Mouse (Mus musculus): ENCODE results near the gene Ccnd1.
"Not testable (repeated sequence)": the region's sequence is repeated elsewhere in the genome, so short reads cannot be mapped to it uniquely, and the experiment has no call there.

The Ccnd1 gene

DNA sequence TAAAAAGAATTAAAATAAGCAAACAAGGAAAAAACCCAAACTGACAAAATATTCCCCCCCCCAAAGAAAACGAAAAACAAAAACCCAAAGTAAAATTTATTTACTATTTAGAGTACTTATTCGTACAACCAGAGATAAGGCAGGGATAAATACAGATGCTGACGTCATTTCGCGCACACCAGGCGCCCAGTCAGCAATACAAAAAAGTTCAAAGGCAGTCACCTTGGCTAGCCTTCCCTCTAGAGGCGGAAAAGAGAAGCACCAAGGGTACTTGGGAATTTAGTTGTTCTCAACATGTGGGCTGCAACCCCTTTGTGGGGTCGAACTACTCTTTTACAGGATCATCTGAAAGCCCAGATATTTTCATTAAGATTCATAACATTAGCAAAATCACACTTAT is 31.9 kb downstream of the Ccnd1 start:
- DNase-seq (ENCODE audit: low spot score in 2 of 2): no peak

DNA sequence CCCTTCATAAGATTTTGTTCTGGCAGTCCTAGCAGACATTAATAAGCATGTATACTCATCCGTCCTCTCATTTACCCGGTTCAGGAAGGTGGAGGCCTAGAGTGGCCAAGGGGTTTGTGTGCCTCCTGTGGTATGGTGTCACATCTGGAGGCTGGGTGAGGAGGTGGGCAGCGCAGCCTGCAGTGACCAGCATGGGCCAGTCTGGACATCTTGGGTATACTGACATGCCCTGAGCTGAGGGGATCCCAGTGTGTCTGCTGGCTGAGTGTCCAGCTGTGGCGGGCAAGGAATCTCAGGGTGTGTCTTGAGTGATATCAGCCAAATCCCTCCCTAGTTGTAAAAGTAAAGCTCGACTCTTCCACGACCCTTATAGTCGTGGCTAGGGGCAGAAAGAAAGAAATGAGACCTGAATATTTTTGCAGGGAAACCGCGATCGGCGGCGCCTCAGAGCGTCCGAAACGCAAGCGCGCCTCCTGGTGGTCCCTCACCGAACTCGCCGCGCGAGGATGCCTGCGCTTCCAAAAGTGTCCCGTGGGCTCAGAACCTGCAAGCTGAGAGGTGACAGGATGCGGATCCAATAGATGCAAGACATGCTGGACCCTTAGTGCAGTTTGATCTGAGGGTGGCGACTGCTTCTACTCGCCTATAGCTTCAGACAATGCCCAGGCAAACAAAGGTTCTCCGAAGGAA is 32.9 kb downstream of the Ccnd1 start:
- peak in 1 of 2 experiments; percentile 51 for DNase-seq (ENCODE audit: low spot score in 2 of 2)

DNA sequence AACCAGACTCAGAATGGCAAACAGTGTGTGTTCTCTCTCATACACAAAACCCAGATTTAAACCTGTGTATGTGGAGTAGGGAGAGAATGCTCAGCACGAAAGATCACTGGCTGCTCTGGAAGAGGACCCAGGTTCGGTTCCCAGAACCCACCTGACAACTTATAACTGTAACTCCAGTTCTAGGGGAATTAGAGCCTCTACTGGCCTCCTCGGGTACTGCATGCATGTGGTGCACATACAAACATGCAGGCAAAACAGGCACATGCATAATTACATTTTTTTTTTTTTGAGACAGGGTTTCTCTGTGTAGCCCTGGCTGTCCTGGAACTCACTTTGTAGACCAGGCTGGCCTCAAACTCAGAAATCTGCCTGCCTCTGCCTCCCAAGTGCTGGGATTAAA is 34.2 kb downstream of the Ccnd1 start:
- not testable (repeated sequence) for DNase-seq (ENCODE audit: low spot score in 2 of 2)

- DNase-seq (ENCODE audit: low spot score in 2 of 2): no peak
Observed at GRCm38 (mm10) chr7:144898506-144898905, 41.2 kb downstream of the Ccnd1 start.

DNA sequence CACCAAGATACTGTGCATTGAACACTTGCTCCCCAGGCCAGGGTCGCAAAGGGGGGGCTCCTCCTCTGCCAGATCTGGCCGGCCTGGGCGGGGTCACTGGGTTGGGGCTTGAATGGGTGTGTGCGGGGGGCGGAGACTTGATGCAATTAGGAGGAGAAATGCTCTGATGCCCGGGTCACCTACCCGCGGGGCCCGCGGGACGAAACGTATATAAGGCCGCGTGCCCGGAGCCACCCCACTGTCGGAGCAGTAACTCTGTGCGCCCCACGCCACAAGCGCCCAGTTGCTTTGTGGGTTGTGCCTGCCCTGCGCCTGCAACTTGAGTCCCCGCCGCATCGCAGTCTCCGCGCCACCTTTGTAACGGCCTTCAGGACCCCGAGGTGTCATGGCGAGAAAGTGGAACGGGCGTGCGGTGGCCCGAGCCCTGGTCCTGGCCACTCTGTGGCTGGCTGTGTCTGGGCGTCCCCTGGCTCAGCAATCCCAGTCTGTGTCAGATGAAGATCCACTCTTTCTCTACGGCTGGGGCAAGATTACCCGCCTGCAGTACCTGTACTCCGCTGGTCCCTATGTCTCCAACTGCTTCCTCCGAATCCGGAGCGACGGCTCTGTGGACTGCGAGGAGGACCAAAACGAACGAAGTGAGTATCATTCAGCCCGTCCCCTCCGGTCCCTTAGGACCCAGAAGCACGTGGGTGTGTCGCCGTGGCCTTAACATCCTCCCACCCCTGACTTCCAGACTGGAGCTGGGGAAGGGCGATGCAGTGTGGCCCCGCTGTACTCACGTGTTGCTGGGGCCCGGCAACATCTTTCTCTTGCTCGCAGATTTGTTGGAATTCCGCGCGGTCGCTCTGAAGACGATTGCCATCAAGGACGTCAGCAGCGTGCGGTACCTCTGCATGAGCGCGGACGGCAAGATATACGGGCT is 43.2 kb downstream of the Ccnd1 start, which contains the start of gene Fgf15:
Gene Fgf15 (plus strand): TSS at position 238 of the 925 bp plus-strand sequence.
- DNase-seq (ENCODE audit: low spot score in 2 of 2): no peak

- DNase-seq (ENCODE audit: low spot score in 2 of 2): peak in 1 of 2 experiments; percentile 33
Observed at GRCm38 (mm10) chr7:144895305-144896111, 44.2 kb downstream of the Ccnd1 start.

DNA sequence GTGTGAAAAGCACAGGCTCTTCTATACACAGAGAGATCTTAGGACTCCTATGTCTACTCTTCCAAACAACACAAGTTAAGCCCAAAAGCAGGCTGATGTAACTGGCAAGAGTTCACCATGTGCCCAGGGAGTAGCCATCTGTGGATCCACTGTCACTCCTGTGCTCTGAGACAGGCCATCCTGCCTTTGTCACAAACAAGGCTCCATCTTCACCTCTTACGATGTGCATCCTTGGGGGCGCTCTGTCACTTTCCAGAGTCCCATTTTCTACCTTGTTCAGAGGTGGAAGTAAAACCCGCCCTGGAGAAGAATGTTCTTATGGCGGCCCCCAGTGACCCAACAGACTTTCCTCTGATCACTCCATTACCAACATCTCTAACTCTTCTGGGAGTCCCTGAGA is 45.0 kb downstream of the Ccnd1 start:
- DNase-seq (ENCODE audit: low spot score in 2 of 2): no peak

DNA sequence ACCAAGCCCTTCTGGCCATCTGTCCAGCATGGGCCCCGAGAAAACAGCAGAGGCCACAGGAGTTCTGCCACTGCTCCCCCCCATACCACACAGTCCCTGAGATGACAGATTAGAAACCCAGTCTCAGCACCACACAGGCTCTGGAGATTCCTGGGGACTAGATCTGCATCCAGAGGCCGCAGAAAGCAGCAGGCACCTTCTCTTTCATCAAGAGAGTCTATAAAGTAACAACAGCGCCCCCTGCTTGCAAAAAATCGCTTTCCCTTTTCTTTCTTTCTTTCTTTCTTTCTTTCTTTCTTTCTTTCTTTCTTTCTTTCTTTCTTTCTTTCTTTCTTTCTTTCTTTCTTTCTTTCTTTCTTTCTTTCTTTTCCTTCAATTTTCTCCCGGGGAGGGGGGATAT is 45.5 kb downstream of the Ccnd1 start:
- DNase-seq (ENCODE audit: low spot score in 2 of 2): no peak

- DNase-seq (ENCODE audit: low spot score in 2 of 2): no peak
Observed at GRCm38 (mm10) chr7:144892322-144892721, 47.4 kb downstream of the Ccnd1 start.

DNA sequence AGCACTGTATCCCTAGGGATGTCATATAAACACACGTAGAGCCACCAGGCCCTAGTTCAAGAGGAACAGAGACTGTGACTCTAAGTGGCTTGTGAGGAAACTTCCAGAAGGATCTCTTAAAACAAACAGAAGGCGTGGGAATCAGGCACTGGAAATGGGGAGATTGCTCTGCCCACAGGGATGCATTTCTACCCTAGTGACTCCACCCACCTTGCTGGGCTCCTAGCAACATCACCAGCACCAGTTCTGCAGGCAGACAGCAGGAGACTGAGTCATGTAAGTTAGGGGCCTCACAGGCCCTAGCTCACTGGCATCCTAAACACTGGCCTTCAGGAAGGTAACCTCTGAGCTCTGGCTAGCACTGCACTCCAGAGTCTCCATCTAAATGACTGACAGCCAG is 47.9 kb downstream of the Ccnd1 start:
- DNase-seq (ENCODE audit: low spot score in 2 of 2): no peak

DNA sequence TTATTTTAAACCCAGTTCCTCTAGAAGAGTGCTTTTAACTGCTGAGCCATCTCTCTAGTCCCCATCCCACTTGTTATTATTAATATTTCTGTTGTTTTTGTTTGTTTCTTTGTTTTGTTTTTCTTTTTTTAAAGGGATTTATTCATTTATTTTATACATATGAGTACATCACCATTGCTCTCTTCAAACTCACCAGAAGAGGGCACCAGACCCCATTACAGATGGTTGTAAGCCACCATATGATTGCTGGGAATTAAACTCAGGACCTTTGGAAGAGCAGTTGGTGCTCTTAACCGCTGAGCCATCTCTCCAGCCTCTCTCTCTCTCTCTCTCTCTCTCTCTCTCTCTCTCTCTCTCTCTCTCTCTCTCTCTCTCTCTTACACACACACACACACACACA is 49.1 kb downstream of the Ccnd1 start:
- not testable (repeated sequence) for DNase-seq (ENCODE audit: low spot score in 2 of 2)

DNA sequence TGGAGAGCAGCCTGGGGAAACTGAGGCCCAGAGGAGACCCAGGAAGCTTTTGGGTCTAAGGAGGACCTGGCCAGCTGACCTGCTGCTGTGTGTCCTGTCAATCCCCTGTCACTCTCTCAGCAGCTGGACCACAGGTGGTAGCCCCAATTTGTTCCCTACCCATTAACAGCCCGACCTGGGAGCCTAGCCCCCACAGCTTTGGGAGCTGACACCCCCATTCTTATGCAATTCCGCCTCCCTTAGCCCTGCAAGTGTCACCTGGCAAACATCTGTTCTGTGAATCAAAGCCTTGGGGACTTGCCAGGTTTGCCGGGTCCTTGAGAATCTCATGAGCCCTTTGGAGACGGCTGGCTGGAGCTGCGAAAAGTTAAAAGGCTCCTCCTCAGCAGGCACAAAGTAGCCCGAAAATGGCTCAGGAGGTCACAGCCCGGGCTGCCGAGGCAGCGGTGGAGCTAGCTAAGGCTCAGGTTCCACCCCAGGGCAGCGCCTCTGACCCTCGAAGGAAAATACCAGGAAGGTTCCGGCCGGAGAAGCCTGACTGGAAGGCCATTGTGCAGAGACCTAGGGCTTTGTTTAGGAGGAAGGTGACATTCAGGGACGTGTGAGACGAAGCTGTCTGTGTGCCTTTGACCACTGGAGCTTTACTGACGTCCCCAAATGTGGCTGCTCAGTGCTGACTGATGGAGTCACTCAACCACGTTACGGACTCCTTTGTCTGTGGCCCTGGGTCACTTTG is 51.0 kb downstream of the Ccnd1 start:
- no peak for DNase-seq (ENCODE audit: low spot score in 2 of 2)

DNA sequence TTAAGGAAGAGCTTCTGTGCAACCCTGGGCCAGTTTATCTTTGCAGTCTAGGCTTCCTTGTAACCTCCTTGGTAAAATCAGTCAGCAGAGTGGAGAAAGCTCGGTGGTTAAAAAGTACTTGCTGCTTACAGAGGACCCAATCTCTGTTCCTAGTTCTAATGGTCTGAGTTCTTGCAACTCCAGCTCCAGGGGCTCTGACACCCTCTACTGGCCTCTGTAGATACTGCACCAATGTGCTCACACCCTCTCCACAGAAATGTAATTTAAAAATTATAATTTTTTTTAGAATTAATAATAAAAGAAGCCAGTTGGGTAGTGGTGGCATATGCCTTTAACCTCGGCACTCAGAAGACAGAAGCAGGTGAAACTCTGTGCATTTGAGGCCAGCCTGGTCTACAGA is 52.1 kb downstream of the Ccnd1 start:
- DNase-seq (ENCODE audit: low spot score in 2 of 2): no peak

- no peak for DNase-seq (ENCODE audit: low spot score in 2 of 2)
Observed at GRCm38 (mm10) chr7:144883106-144883505, 56.6 kb downstream of the Ccnd1 start.

Data from spleen, postnatal 14 days (tissue).